23 mouse cellular contexts compared by ENCODE assay signal in genomic region chr1:35588939-35589338, GRCm38 (mm10).
"Had no signal": no experiment of that assay in that cellular context is flagged by ENCODE, and none has a peak within 500 bp of the region (broad histone marks: within the 10 kb centered on the region; RNA-seq: fewer than 3 reads in every experiment).

No protein-coding gene starts in this region.

- H3K4me2 ChIP-seq: limb, embryonic 12.5 days; limb, embryonic 15.5 days; liver, embryonic 13.5 days; lung, embryonic 15.5 days; neural tube, embryonic 12.5 days; neural tube, embryonic 15.5 days had no signal

- H3K4me1 ChIP-seq: limb, embryonic 12.5 days; limb, embryonic 15.5 days; liver, embryonic 13.5 days; lung, embryonic 15.5 days; megakaryocyte, embryonic 14.5 days; neural tube, embryonic 12.5 days had no signal

- H3K27ac ChIP-seq: limb, embryonic 12.5 days; limb, embryonic 15.5 days; liver, embryonic 13.5 days; lung, embryonic 15.5 days; midbrain, embryonic 10.5 days; neural tube, embryonic 12.5 days; neural tube, embryonic 15.5 days; stomach, postnatal 0 days had no signal

- H3K27me3 ChIP-seq: limb, embryonic 12.5 days; limb, embryonic 15.5 days; liver, embryonic 13.5 days; lung, embryonic 15.5 days; megakaryocyte, embryonic 14.5 days; neural tube, embryonic 12.5 days; neural tube, embryonic 15.5 days had no signal

- H3K9me3 ChIP-seq: limb, embryonic 12.5 days; limb, embryonic 15.5 days; liver, embryonic 13.5 days; lung, embryonic 15.5 days; midbrain, embryonic 10.5 days; neural tube, embryonic 12.5 days; neural tube, embryonic 15.5 days had no signal

- H3K9ac ChIP-seq: limb, embryonic 12.5 days; limb, embryonic 15.5 days; liver, embryonic 13.5 days; lung, embryonic 15.5 days; neural tube, embryonic 12.5 days; neural tube, embryonic 15.5 days had no signal

- H3K4me3 ChIP-seq: limb, embryonic 12.5 days; limb, embryonic 15.5 days; liver, embryonic 13.5 days; lung, embryonic 15.5 days; megakaryocyte, embryonic 14.5 days; midbrain, embryonic 10.5 days; neural tube, embryonic 12.5 days; neural tube, embryonic 15.5 days had no signal

- DNase-seq: kidney, adult 9 months; kidney, postnatal 14 days; kidney, postnatal 4 days; left cerebral cortex, postnatal 4 days; liver, embryonic 13.5 days; lung, adult 18-20 months; lung, postnatal 10 days; lung, postnatal 36 days; midbrain, embryonic 14.5 days; right cerebral cortex, adult 18-20 months; right cerebral cortex, postnatal 14 days; right cerebral cortex, postnatal 4 days; thymus, adult 2 months; thymus, postnatal 14 days; thymus, postnatal 4 days had no signal

- H3K36me3 ChIP-seq: limb, embryonic 12.5 days; limb, embryonic 15.5 days; liver, embryonic 13.5 days; lung, embryonic 15.5 days; midbrain, embryonic 10.5 days; neural tube, embryonic 12.5 days; neural tube, embryonic 15.5 days had no signal
